ENCODE assay signal across 22 mouse cellular contexts in genomic region chr9:43474303-43474643, GRCm38 (mm10).
"Had no signal": no experiment of that assay in that cellular context is flagged by ENCODE, and none has a peak within 500 bp of the region (broad histone marks: within the 10 kb centered on the region; RNA-seq: fewer than 3 reads in every experiment).

No protein-coding gene starts in this region.

- H3K27ac ChIP-seq: limb, embryonic 10.5 days; limb, embryonic 13.5 days; liver, embryonic 12.5 days; liver, embryonic 15.5 days; lung, embryonic 15.5 days; midbrain, embryonic 10.5 days; midbrain, embryonic 15.5 days; neural tube, embryonic 12.5 days; neural tube, embryonic 15.5 days; stomach, postnatal 0 days had no signal

- H3K27me3 ChIP-seq: limb, embryonic 13.5 days; liver, embryonic 15.5 days; lung, embryonic 15.5 days; midbrain, embryonic 15.5 days; neural tube, embryonic 12.5 days; neural tube, embryonic 15.5 days had no signal

- DNase-seq: kidney, adult 9 months; kidney, postnatal 14 days; kidney, postnatal 4 days; liver; lung, adult 18-20 months; lung, postnatal 10 days; lung, postnatal 36 days; right cerebral cortex, adult 18-20 months; thymus, adult 2 months; thymus, postnatal 14 days; thymus, postnatal 4 days had no signal

- H3K9me3 ChIP-seq: limb, embryonic 10.5 days; limb, embryonic 13.5 days; liver, embryonic 12.5 days; liver, embryonic 15.5 days; lung, embryonic 15.5 days; megakaryocyte, embryonic 14.5 days; midbrain, embryonic 10.5 days; midbrain, embryonic 15.5 days; neural tube, embryonic 12.5 days; neural tube, embryonic 15.5 days had no signal

- H3K36me3 ChIP-seq: limb, embryonic 10.5 days; limb, embryonic 13.5 days; liver, embryonic 12.5 days; liver, embryonic 15.5 days; lung, embryonic 15.5 days; midbrain, embryonic 10.5 days; midbrain, embryonic 15.5 days; neural tube, embryonic 12.5 days; neural tube, embryonic 15.5 days had no signal

- ATAC-seq: liver, embryonic 12.5 days had no signal

- H3K4me1 ChIP-seq: limb, embryonic 10.5 days; liver, embryonic 12.5 days; liver, embryonic 15.5 days; lung, embryonic 15.5 days; megakaryocyte, embryonic 14.5 days had no signal

- H3K4me3 ChIP-seq: limb, embryonic 10.5 days; limb, embryonic 13.5 days; liver, embryonic 12.5 days; liver, embryonic 15.5 days; lung, embryonic 15.5 days; megakaryocyte, embryonic 14.5 days; midbrain, embryonic 10.5 days; midbrain, embryonic 15.5 days; neural tube, embryonic 12.5 days; neural tube, embryonic 15.5 days had no signal

- H3K9ac ChIP-seq: limb, embryonic 13.5 days; liver, embryonic 12.5 days; liver, embryonic 15.5 days; lung, embryonic 15.5 days; midbrain, embryonic 15.5 days; neural tube, embryonic 12.5 days; neural tube, embryonic 15.5 days had no signal

- H3K4me2 ChIP-seq: liver, embryonic 12.5 days; liver, embryonic 15.5 days; lung, embryonic 15.5 days; midbrain, embryonic 15.5 days; neural tube, embryonic 12.5 days; neural tube, embryonic 15.5 days had no signal
